Mouse (Mus musculus) frontal cortex, adult 2 months (tissue): Measurements from ENCODE around the gene Tlr9. TPM values are rescaled to one million over a fixed set of nuclear protein-coding genes. Genes with fewer than 3 reads are reported as not detected.

Experiments
- DNase-seq, 2 experiments: peaks; one replicate each; pipeline ENCODE4 v3.0.0; 2022; ENCODE audit warnings: low spot score in 1 of 2; ENCODE audit errors: extremely low spot score in 1 of 2
- polyA plus RNA-seq: library from polyadenylated mRNA; depleted of rRNA; stranded (reverse); fragments of >200 nt; gene quantifications from 2 replicates; pipeline ENCODE4 v1.2.3, GENCODE M21; 2012

Tlr9 gene
- polyA plus RNA-seq, 1 experiment = 1.2 TPM

DNA sequence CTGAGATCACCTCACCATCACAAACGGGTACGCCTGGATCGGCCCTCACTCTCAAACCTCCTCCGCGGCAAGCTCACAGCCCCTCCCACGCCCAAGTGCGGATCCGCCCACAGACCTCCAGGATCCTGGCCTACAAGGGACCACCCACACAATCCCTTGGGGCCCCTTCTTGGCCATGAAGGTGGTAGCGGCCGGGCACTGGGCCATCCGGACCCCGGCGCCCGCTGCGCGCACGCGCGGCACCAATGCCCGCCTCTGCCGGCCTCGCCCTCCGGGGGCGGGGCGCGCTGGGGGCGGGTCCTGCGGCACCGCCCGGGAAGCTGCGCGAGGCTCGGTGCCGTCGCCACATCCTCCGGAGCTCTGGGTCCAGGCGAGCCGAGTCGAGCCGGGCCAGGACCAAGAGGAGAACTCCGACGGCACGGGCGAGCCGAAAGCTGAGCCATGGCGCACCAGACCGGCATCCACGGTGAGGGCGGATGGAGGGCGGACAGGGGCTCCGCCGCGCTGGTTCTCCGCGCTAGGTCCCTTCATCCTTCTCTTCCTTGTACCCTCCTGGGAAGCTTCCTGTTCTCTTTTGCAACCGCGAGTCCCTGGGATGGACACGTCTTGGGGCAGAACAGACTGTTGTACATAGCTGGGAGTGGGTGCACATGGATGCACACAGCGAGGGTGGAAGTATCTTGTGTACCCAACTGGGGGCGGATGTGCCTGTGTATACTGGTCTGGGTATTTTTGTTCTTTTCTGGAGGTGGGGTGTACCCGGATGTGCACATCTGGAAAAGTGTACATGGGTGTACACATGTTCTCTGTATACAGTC, 19.4 kb upstream of the Tlr9 start, which contains the start of gene Twf2:
TSS of gene Twf2 (plus strand) at position 290 of the 818 bp plus-strand sequence.
- DNase-seq = peak; percentile 79 to 88

DNA sequence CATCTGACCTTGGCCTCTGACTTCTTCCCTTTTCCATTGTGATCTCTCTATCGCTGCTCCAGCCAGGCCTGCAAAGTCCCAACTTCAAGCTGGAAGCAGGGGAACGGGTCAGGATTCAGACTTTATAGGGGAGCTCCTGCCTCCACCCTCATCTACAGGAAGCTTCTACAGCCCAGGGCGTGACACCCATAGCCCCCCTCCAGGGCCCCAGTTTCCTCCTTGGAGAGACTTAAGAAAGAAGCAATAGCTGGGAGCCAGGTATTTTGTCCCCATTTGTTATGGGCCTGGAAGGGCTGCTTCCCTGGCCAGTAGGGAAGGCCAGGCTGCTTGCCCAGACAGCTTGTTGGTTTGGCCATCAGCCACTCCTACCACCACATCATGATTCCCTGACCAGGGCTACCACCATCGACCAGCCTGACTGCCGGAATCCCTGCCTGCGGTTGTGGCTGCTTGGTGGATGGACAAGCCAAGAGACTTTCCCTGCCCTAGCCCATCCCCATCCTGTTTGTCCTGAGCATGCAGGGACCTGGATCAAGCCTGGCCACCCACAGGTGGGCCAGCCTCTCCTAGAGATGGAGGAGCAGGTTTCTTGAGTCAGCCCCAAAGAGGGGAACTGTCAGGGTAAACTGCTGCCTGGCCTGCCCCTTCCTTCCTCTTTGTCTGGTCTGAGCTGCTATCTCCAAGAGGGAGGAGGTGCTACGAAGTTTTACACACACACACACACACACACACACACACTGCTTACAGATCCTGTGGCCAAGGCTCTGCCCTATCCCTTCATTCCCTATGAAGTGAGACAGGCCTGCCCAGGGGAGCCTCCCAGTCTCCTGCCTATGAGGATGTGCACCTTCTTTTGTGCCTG, 18.2 kb upstream of the Tlr9 start:
- DNase-seq = no peak

DNA sequence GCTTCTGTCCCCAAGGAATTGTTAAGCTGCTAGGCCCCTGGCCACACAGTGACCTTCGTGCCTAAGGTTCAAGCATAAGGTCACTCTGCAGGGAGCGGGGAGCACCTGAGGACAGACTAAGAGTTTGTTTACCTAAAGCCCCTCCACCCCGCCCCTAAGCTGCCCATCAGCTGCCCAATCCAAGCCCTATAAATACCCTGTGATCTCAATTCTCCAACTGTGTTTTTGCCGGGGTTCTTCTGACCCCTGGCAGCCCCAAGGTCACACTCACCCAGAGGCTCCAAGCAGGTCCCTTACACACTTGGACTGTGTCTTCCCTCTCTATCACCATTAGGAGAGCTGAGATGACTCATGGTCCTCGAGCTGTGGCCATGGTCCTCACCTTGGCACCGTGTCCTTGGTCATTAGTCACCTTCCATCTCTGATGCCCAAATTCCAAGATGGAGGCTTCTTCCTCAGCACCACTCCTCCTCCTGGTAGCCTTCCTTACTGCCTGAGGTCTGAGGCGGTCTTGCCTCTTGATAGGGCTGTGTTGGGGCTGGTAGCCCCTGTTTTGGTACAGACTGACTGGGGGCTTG, 16.6 kb upstream of the Tlr9 start:
- no peak for DNase-seq

DNA sequence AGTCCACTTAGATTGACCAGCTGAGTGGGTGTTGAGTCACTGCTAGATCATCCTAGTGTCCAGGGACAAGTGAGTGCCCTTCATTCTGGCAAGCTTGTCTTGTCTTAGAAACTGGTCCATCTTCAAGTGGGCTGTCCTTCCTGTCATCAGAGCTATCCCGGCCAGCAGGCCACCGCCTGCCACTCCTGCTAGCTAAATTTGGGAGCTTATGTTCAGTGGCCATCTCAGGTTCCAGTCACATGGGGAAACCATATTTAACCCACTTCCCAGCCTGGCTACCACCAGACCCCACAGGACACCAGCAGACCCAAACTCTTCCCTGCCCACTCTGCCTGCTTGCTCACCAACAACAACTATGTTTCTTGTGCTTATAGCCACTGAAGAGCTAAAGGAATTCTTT, 15.9 kb upstream of the Tlr9 start:
- no peak for DNase-seq

DNA sequence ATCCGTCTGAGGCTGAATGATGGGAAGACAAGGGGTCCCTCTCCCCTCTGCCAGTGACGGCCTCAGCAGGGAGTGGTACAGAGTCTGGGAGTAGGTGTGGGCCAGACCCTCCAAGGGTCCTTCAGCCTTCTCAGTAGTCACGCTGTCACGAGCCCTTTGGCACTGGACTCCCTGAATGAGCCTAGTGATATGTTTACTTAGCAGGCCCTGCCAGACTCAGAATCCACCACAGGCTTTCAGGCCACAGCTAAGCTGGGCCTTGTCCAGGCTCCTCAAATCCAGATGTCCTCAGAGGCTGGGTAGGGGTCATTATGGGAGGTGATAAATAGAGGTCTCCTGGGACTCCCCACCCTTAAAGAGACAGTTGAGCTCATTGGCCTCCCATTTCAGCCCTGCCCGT, 14.2 kb upstream of the Tlr9 start:
- no peak for DNase-seq

DNA sequence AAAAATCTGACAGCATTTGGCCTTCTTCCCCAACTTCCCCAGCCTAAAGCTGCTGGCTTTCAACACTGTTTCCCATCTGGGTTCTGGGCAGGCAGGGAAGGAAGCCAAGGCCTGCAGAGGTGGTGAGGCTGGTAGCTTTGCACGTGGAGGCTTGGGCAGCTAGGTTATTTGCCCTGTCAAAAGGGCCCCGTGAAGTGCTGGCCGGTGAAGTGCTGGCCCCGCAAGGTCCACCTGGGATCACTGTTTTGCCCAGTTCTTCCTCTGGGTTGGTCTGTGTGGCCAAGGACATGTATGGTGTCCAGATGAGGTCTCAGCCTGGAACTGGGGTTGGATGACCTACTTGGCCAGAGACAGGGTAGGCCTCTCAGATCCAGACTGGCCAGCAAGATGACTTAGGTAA, 12.4 kb upstream of the Tlr9 start:
- DNase-seq = no peak

DNA sequence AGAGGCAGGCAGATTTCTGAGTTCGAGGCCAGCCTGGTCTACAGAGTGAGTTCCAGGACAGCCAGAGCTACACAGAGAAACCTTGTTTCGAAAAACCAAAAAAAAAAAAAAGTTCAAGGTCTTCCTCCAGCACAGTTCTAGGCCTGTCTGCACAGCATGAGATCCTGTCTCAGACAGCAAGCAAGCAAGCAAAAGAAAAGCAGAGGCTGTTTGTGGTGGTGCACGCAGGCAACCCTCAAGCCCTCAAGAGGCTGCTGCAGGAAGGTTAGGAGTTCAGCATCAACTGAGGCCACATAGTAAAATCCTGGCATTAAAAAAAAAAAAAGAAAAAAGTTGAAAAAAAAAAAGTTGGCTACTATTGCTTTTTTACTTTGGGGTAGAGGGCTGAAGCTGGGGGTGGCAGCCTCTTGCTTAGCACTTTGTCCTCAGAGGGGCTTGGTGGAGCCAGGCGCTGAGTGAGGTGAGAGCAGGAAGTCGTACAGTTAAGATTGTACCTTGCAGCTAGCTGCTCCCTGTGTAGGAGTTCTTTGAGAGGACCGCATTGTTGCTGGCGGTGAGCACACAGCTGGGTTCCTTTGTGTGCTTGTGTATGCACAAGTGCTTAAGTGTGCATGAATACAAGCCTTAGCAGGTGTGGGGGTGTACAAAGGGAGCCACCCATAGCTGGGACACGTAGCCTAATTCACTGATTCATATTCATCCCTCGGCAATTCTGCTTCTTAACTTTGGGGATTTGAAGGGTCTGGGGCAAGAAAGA, 11.4 kb upstream of the Tlr9 start:
- DNase-seq = no peak

DNA sequence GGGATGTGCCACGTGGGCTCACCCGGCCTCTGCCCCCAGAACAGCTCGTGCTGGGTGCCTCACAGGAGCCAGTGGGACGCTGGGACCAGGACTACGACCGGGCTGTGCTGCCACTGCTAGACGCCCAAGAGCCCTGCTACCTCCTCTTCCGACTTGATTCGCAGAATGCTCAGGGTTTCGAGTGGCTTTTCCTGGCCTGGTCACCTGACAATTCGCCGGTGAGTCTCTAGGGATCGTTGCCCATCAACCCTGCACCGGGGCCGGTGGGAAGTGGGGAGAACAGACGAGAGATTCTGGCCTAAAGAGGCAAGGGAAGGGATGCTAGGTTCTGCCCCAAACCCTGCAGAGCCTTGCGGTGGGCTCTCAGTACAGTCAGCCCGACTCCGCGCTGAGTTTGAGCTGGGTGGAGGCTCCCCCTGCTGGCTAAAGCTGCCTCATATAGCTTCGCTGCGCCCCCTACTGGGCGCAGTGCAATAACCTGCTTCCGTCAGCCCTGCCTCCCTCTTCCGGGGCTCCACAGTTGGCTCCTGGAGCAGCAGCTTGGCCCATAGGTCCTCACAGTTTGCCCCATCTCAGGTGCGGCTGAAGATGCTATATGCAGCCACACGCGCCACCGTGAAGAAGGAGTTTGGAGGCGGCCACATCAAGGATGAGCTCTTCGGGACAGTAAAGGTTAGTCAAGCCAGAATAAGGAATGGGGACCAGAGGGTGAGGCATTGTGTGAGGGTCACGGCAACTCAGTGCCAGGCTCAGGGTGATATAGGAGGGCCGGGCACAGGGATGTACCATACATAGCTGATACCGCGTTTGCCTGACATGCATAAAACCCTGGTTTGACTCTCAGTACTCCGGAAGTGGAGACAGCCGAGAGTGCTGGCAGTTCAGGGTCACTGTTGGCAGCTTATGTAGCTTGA, 10.5 kb upstream of the Tlr9 start:
- DNase-seq = peak in 1 of 2 experiments; percentile 86

DNA sequence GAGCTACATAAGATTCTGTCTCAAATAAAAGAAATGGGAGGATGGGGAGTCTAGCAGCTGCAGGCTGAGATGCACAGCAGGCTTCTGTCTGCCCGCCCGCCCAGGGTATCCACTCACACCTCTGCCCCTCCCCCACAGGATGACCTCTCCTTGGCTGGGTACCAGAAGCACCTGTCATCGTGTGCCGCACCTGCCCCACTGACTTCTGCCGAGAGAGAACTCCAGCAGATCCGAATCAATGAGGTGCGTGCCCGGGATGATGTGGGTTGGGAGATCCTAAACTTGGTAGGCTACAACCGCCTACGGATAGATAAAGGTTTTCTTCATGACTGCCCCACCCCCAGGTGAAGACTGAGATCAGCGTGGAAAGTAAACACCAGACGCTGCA, 9.8 kb upstream of the Tlr9 start:
- no peak for DNase-seq

DNA sequence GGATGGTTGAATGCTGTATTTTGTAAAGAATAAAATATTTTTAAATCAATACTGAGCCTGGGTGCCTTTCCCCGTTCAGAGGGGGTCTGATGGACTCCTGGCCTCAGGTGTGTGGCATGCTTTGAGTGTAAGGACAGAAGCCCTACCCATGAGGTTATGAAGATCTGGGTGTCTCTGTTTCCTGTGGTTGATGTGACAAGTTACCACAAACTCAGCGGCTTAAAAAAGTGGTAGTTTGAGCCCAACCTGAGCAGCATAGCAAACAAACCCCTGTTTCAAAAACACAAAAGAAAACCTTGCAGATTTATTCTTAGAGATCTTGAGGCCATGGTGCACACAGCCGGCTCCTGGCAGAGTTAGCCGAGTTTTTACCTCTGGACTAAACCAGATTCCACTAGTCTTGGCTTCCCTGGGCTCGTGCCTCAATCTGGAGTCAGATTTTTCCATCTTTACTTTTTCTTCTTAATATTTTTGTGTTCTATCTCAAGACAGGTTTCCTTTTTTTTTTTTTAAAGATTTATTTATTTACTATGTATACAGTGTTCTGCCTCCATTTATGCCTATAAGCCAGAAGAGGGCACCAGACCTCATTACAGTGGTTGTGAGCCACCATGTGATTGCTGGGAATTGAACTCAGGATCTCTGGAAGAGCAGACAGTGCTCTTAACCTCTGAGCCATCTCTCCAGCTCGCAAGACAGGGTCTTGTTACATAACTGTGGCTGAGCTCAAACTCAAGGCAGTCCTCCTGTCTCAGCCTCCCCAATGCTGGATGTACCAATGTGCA, 6.9 kb upstream of the Tlr9 start:
- no peak for DNase-seq

DNA sequence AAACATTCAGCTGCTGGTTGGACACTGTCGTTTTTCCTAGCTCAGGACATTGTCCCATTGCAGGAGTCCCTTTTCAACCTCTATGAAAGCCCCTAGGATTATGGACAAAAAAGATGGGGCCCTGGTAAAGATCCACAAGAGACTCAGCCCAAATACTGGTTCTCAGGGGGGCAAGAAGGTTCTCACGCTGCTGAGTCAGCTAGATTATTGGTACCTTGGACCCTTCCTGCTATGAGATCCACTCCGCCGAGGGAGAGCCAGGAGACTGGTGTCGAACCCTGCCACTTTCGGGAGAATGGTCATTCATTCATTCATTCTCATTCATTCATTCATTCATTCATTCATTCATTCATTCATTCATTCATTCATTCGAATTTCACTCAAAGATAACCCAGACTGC, 5.4 kb upstream of the Tlr9 start:
- no peak for DNase-seq

DNA sequence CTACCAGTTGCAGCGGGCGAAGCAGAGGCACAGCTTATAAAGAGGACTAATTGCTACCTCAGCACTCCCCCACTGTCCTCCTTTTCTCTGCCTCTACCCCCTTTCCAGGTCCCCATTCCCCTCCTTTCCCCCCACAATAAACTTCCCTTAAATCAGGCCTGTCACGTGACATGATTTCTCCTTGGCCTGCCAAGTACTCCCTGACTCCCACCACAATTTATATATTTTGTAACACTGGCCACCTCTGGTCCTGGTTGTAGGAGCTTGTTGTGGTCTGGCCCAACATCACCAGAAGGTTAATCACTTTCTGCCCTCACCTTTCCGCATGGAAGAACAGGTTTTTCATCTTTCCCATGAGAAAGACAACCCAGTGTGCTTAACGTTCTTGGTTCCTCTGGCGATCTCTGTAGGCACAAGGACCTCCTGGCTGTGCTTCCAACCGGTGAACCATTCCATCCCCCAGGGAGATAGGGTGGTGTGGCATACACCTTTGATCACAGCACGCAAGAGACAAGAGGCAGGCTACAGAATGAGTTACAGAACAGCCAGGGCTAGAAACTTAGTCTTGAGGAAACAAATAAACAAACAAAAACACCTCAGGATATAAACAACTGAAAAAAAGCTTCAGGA, 1.4 kb upstream of the Tlr9 start:
- no peak for DNase-seq

DNA sequence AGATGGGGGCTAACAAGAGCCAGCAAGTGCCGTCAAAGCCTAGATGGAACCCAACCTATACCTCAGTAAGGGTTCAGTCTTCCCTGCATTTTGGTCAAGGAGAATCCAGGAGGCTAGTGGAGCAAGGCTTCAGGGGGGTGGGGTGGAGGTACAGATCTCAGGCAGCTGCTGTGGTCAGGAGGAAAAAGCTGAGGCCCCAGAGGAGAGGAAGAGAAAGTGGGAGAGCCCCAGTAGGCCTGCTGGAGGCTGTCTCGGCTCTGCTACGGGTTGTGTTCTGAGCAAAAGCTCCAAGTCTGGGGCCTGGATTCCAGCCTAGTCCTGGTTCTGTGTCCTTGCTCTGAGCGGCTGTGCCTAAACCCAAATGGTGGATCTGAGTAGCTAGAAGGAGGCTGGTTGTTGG, 596 bp downstream of the Tlr9 start:
- DNase-seq = no peak

DNA sequence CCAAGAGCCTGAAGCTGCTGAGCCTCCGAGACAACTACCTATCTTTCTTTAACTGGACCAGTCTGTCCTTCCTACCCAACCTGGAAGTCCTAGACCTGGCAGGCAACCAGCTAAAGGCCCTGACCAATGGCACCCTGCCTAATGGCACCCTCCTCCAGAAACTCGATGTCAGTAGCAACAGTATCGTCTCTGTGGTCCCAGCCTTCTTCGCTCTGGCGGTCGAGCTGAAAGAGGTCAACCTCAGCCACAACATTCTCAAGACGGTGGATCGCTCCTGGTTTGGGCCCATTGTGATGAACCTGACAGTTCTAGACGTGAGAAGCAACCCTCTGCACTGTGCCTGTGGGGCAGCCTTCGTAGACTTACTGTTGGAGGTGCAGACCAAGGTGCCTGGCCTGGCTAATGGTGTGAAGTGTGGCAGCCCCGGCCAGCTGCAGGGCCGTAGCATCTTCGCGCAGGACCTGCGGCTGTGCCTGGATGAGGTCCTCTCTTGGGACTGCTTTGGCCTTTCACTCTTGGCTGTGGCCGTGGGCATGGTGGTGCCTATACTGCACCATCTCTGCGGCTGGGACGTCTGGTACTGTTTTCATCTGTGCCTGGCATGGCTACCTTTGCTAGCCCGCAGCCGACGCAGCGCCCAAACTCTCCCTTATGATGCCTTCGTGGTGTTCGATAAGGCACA, 3.2 kb downstream of the Tlr9 start:
- no peak for DNase-seq

DNA sequence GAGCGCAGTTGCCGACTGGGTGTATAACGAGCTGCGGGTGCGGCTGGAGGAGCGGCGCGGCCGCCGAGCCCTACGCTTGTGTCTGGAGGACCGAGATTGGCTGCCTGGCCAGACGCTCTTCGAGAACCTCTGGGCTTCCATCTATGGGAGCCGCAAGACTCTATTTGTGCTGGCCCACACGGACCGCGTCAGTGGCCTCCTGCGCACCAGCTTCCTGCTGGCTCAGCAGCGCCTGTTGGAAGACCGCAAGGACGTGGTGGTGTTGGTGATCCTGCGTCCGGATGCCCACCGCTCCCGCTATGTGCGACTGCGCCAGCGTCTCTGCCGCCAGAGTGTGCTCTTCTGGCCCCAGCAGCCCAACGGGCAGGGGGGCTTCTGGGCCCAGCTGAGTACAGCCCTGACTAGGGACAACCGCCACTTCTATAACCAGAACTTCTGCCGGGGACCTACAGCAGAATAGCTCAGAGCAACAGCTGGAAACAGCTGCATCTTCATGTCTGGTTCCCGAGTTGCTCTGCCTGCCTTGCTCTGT, 3.8 kb downstream of the Tlr9 start:
- peak in 1 of 2 experiments; percentile 51 for DNase-seq

DNA sequence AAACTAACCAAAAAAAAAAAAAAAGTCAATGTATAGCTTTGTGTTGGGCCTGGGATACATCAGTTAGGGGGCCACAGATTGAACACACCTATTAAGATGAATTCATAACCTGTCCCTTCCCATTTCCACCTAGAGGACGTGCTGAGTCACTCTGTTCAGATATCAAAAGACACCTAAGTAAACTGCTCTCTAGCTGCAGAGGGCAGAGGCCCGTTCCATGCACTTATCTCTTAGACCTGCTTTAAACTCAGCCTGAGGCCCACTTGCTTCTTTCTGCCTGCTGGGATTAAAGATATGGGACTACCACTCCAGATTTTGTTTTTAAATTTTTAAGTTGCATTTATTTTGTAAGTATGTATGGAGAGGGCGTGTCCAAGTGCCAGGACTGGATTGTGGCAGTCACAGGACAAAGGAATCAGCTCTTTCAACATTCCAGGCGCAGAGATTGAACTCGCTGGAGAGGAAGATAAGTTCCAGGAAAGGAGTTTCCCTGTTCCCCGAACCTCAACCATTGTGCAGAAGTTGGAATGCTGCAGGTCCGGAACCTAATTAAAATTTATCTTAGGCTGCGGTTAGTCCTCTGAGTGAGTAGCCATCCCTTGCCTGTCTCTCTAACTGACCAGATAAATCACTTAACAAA, 5.5 kb downstream of the Tlr9 start:
- no peak for DNase-seq

DNA sequence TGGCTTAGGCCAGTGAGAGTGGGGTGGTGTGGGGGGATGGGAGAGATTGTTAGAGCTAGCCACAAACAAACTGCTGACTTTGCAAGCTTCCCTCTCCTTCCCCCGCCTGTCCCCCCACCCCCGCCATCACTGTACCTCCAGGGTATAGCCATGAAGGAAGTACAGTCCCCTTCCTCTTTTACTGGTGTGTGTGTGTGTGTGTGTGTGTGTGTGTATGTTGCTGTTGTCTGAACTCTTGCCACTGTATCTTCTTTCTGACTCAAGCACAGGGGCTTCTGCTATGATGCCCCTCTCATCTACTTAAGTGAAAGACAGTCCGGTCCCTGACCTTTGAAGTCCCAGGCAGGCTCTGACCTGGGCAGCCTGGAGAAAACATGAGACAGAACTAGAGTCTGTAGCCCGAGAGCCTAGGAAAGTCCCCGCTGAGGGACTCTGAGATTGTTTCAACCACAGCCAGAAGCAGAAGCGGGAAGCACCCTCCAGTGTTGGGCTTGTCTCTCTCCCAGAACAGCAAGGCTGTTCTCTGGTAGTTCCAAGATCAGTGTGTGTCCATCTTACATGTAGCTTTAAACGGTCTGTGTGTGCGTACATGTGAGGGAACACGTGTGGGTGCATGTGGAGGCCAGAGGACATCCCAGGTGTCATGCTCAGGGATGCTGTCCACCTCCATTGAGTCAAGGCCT, 7.8 kb downstream of the Tlr9 start:
- DNase-seq = no peak
